Mouse (Mus musculus): ENCODE data around the gene Rnf144b.

DNA sequence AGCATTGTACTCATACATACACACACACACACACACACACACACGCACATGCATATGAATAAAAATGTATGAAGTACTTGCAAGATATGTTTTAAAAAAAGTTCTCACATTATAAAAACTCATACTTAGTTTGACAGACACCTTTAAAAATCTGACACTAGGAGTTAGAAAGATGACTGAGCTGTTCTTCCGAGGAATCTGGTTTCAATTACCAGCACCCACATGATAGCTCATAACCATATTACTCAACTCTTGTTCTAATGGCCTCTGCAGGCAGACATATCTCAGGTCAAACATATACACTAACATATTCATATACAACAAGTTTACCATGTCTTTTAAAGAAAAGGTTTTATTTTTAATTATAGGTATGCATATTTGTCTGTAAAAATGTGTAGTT, 25.9 kb upstream of the Rnf144b start:
- no peak for TF ChIP-seq GATA1 (IDR thresholded peaks at IDR 0.05; ENCODE audit: borderline replicate concordance, low read length)
- no peak for TF ChIP-seq CTCF (IDR thresholded peaks at IDR 0.05; ENCODE audit: low read depth, low read length)
